Mouse (Mus musculus): Measurements from ENCODE around the gene Sdhb. TPM values are rescaled to one million over a fixed set of nuclear protein-coding genes. Genes with fewer than 3 reads are reported as not detected.
A peak's percentile ranks its signal among the peaks of the same experiment; 100 is the strongest.

Gene Sdhb
- polyA plus RNA-seq, 1 experiment from 2014 or later: 428 TPM

DNA sequence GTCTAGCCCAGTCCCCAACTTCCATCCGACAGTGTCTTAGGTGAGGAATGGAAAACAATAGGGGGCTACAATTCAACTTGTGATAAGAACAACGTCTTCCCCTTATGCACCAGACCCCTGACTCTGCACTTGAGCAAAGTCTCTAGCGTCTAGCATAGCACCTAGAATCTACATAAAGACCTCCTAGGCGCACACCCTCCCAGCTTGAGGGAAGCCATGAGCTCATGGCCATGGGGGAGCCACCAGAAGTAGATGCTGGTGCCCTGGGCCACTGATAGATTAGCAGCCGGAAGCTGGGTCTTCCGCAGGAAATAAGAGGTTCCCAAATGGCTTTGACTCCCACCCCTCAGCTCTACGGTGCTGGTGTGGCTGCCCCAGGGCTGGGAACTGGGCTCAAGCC lies 26.5 kb downstream of the Sdhb start:
- H3K27me3 ChIP-seq (ENCODE audit: control insufficient read depth, insufficient read depth, low read length): no peaks in the 10 kb centered on the region
- H3K27ac ChIP-seq (ENCODE audit: low read depth, low read length): no peak overlapping the region
- H3K36me3 ChIP-seq (ENCODE audit: control insufficient read depth, insufficient read depth, low read length): no peaks in the 10 kb centered on the region
- peak overlapping the region; percentile 74 for H3K4me2 ChIP-seq (replicated peaks; ENCODE audit: low read depth, low read length)
- DNase-seq (ENCODE audit: low spot score) (no peak), ATAC-seq (ENCODE audit: low FRiP score) (no peak)
- H3K9me3 ChIP-seq (ENCODE audit: control insufficient read depth, low read length): no peaks in the 10 kb centered on the region
- peak overlapping the region; percentile 92 for H3K9ac ChIP-seq (ENCODE audit: low read depth, low read length)
- no peaks in the 10 kb centered on the region for H3K4me1 ChIP-seq (replicated peaks; ENCODE audit: control insufficient read depth, insufficient read depth, low read length)
- peak overlapping the region; percentile 94 for H3K4me3 ChIP-seq (ENCODE audit: low read depth, low read length)
- 41% methylated on average over 7 of the region's 7 CpGs for WGBS

DNA sequence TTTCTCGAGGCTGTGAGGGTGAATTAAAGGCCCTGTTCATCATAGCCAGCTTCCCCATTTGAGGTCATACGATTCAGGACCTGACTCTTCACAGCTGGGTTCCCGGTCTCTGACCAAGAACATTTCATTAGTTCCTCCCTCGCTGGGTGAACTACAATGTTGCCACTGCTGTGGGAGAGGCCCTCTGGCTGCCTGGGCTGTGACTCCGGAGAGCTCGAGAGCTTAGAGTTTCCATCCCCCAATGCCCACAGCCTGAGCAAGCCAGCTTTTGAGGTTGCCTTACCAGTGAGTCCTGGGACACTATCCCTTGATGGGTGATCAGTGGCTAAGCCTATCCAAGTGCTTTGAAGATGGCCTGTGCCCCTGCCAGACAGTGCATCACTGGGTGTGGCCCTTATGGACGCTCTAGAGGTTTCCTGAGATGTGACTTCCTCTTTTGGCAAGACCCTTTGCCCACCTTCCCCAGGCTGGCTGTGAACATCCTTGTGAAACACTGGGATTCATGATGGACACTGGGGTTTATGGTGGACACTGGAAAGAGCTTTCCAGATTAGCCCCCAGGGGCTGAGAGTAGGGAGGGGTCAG lies 27.8 kb downstream of the Sdhb start:
- WGBS: 75% methylated on average over 7 of the region's 7 CpGs
- H3K4me2 ChIP-seq (replicated peaks; ENCODE audit: low read depth, low read length): no peak overlapping the region
- no peak overlapping the region for H3K9ac ChIP-seq (ENCODE audit: low read depth, low read length)
- H3K36me3 ChIP-seq (ENCODE audit: control insufficient read depth, insufficient read depth, low read length): no peaks in the 10 kb centered on the region; the same call in 1 of the 2 replicates
- no peak for ATAC-seq (ENCODE audit: low FRiP score)
- no peak for DNase-seq (ENCODE audit: low spot score)
- no peaks in the 10 kb centered on the region for H3K4me1 ChIP-seq (replicated peaks; ENCODE audit: control insufficient read depth, insufficient read depth, low read length)
- H3K4me3 ChIP-seq (ENCODE audit: low read depth, low read length): no peak overlapping the region
- H3K27me3 ChIP-seq (ENCODE audit: control insufficient read depth, insufficient read depth, low read length): no peaks in the 10 kb centered on the region
- no peaks in the 10 kb centered on the region for H3K9me3 ChIP-seq (ENCODE audit: control insufficient read depth, low read length)
- H3K27ac ChIP-seq (ENCODE audit: low read depth, low read length): no peak overlapping the region

GRCm38 (mm10) chr4:140989447-140989846 lies 28.4 kb downstream of the Sdhb start:
- Histone ChIP-seq H3K9ac (ENCODE audit: low read depth, low read length) (no peak overlapping the region), H3K9me3 (ENCODE audit: control insufficient read depth, low read length) (no peaks in the 10 kb centered on the region), H3K4me3 (ENCODE audit: low read depth, low read length) (no peak overlapping the region), H3K4me1 (replicated peaks; ENCODE audit: control insufficient read depth, insufficient read depth, low read length) (no peaks in the 10 kb centered on the region), H3K27ac (ENCODE audit: low read depth, low read length) (no peak overlapping the region), H3K4me2 (replicated peaks; ENCODE audit: low read depth, low read length) (no peak overlapping the region), H3K36me3 (ENCODE audit: control insufficient read depth, insufficient read depth, low read length) (no peaks in the 10 kb centered on the region; the same call in 1 of the 2 replicates), H3K27me3 (ENCODE audit: control insufficient read depth, insufficient read depth, low read length) (no peaks in the 10 kb centered on the region)
- 91% methylated on average over 14 of the region's 14 CpGs for WGBS
- ATAC-seq (ENCODE audit: low FRiP score) (no peak), DNase-seq (ENCODE audit: low spot score) (no peak)

DNA sequence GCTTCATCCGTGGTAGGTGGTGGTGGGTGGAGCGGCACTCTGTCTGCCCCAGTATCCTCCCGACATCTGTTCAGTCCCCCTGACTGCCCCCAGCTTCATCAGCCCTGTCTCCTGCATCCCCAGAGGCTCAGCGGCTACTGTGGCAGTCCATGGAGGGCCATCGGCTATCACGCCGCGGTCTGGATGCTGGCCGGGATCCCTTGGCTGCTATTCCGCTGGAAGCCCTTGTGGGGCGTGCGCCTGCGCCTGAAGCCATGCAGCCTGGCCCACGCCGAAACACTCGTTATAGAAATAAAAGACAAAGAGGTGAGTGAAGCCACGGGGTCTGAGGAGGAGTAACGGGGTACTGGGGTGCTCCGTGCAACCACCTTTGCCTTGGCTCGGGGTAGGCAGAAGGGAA lies 31.2 kb downstream of the Sdhb start:
- Histone ChIP-seq H3K4me1 (replicated peaks; ENCODE audit: control insufficient read depth, insufficient read depth, low read length) (no peaks in the 10 kb centered on the region), H3K4me2 (replicated peaks; ENCODE audit: low read depth, low read length) (no peak overlapping the region), H3K27me3 (ENCODE audit: control insufficient read depth, insufficient read depth, low read length) (no peaks in the 10 kb centered on the region), H3K36me3 (ENCODE audit: control insufficient read depth, insufficient read depth, low read length) (peaks cover 10% of the 10 kb centered on the region), H3K9ac (ENCODE audit: low read depth, low read length) (no peak overlapping the region), H3K4me3 (ENCODE audit: low read depth, low read length) (no peak overlapping the region), H3K27ac (ENCODE audit: low read depth, low read length) (no peak overlapping the region), H3K9me3 (ENCODE audit: control insufficient read depth, low read length) (no peaks in the 10 kb centered on the region)
- no peak for ATAC-seq (ENCODE audit: low FRiP score)
- 82% methylated on average over 20 of the region's 20 CpGs for WGBS
- DNase-seq (ENCODE audit: low spot score): no peak

GRCm38 (mm10) chr4:140993846-140994245 lies 32.8 kb downstream of the Sdhb start:
- H3K4me3 ChIP-seq (ENCODE audit: low read depth, low read length): no peak overlapping the region
- H3K9ac ChIP-seq (ENCODE audit: low read depth, low read length): no peak overlapping the region
- H3K36me3 ChIP-seq (ENCODE audit: control insufficient read depth, insufficient read depth, low read length): peaks cover 13% of the 10 kb centered on the region
- H3K27me3 ChIP-seq (ENCODE audit: control insufficient read depth, insufficient read depth, low read length): no peaks in the 10 kb centered on the region
- DNase-seq (ENCODE audit: low spot score) (no peak), ATAC-seq (ENCODE audit: low FRiP score) (no peak)
- H3K4me2 ChIP-seq (replicated peaks; ENCODE audit: low read depth, low read length): no peak overlapping the region
- H3K4me1 ChIP-seq (replicated peaks; ENCODE audit: control insufficient read depth, insufficient read depth, low read length): no peaks in the 10 kb centered on the region
- no peak overlapping the region for H3K27ac ChIP-seq (ENCODE audit: low read depth, low read length)
- no peaks in the 10 kb centered on the region for H3K9me3 ChIP-seq (ENCODE audit: control insufficient read depth, low read length)
- 87% methylated on average over 8 of the region's 8 CpGs for WGBS

DNA sequence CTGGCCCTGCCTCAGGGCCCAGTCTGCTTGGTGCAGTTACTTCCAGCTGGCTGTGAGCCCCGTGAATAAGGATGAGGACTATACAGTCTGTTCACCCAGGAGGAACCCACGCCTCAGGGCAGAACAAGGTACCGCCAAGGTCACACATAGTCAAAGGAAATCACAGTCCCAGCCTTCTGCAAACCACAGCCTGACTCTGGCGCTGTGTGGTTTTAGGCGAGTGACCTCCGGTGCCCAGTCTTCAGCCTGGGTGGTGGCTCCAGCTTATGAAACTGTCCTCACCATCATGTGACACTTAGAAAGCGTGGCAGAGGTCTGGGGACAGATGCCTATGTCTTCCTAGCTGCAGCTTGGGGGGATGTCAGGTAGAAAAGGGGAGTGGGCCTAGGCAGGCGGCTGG lies 34.8 kb downstream of the Sdhb start:
- Histone ChIP-seq H3K27me3 (ENCODE audit: control insufficient read depth, insufficient read depth, low read length) (no peaks in the 10 kb centered on the region), H3K4me2 (replicated peaks; ENCODE audit: low read depth, low read length) (no peak overlapping the region), H3K4me3 (ENCODE audit: low read depth, low read length) (no peak overlapping the region), H3K27ac (ENCODE audit: low read depth, low read length) (no peak overlapping the region), H3K9me3 (ENCODE audit: control insufficient read depth, low read length) (no peaks in the 10 kb centered on the region), H3K36me3 (ENCODE audit: control insufficient read depth, insufficient read depth, low read length) (peaks cover 19% of the 10 kb centered on the region), H3K4me1 (replicated peaks; ENCODE audit: control insufficient read depth, insufficient read depth, low read length) (no peaks in the 10 kb centered on the region), H3K9ac (ENCODE audit: low read depth, low read length) (no peak overlapping the region)
- no peak for DNase-seq (ENCODE audit: low spot score)
- ATAC-seq (ENCODE audit: low FRiP score): no peak
- WGBS: 94% methylated on average over 8 of the region's 8 CpGs

GRCm38 (mm10) chr4:140996812-140997211 lies 35.8 kb downstream of the Sdhb start:
- 93% methylated on average over 9 of the region's 9 CpGs for WGBS
- ATAC-seq (ENCODE audit: low FRiP score) (no peak), DNase-seq (ENCODE audit: low spot score) (no peak)
- H3K4me3 ChIP-seq (ENCODE audit: low read depth, low read length): no peak overlapping the region
- no peaks in the 10 kb centered on the region for H3K4me1 ChIP-seq (replicated peaks; ENCODE audit: control insufficient read depth, insufficient read depth, low read length)
- no peaks in the 10 kb centered on the region for H3K27me3 ChIP-seq (ENCODE audit: control insufficient read depth, insufficient read depth, low read length)
- no peak overlapping the region for H3K27ac ChIP-seq (ENCODE audit: low read depth, low read length)
- no peak overlapping the region for H3K4me2 ChIP-seq (replicated peaks; ENCODE audit: low read depth, low read length)
- no peaks in the 10 kb centered on the region for H3K9me3 ChIP-seq (ENCODE audit: control insufficient read depth, low read length)
- H3K9ac ChIP-seq (ENCODE audit: low read depth, low read length): no peak overlapping the region
- H3K36me3 ChIP-seq (ENCODE audit: control insufficient read depth, insufficient read depth, low read length): peaks cover 19% of the 10 kb centered on the region

GRCm38 (mm10) chr4:141005983-141006382 lies 45.0 kb downstream of the Sdhb start:
- Histone ChIP-seq H3K27me3 (ENCODE audit: control insufficient read depth, insufficient read depth, low read length) (no peaks in the 10 kb centered on the region), H3K4me2 (replicated peaks; ENCODE audit: low read depth, low read length) (no peak overlapping the region), H3K9me3 (ENCODE audit: control insufficient read depth, low read length) (no peaks in the 10 kb centered on the region), H3K27ac (ENCODE audit: low read depth, low read length) (no peak overlapping the region), H3K36me3 (ENCODE audit: control insufficient read depth, insufficient read depth, low read length) (peaks cover 21% of the 10 kb centered on the region), H3K4me1 (replicated peaks; ENCODE audit: control insufficient read depth, insufficient read depth, low read length) (no peaks in the 10 kb centered on the region), H3K9ac (ENCODE audit: low read depth, low read length) (no peak overlapping the region), H3K4me3 (ENCODE audit: low read depth, low read length) (no peak overlapping the region)
- ATAC-seq (ENCODE audit: low FRiP score) (no peak), DNase-seq (ENCODE audit: low spot score) (peak; percentile 32)
- WGBS: 82% methylated on average over 13 of the region's 13 CpGs

DNA sequence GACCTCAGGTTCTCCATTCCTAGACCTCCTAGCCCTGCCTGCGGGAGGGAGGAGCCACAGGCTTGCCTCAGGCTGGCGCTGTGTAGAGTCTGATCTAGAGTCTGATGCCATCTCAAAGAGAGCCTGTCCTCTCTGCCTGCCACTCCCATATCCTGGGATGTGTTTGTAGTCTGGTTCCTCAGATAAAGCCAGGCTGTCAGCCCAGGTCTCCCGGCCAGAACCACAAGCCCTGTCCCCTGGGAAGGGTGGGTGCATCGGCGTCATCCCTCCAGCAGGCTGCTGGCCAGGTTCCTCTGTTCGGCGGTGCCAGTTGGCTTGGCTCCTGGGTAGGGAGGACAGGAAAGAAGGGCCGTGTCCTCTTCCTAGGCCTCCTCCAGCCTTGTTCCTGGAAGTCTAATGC lies 47.0 kb downstream of the Sdhb start:
- DNase-seq (ENCODE audit: low spot score) (no peak), ATAC-seq (ENCODE audit: low FRiP score) (no peak)
- H3K27me3 ChIP-seq (ENCODE audit: control insufficient read depth, insufficient read depth, low read length): no peaks in the 10 kb centered on the region
- 88% methylated on average over 8 of the region's 8 CpGs for WGBS
- no peak overlapping the region for H3K4me3 ChIP-seq (ENCODE audit: low read depth, low read length)
- no peak overlapping the region for H3K27ac ChIP-seq (ENCODE audit: low read depth, low read length)
- H3K36me3 ChIP-seq (ENCODE audit: control insufficient read depth, insufficient read depth, low read length): peaks cover 21% of the 10 kb centered on the region
- H3K4me2 ChIP-seq (replicated peaks; ENCODE audit: low read depth, low read length): no peak overlapping the region
- no peaks in the 10 kb centered on the region for H3K9me3 ChIP-seq (ENCODE audit: control insufficient read depth, low read length)
- H3K9ac ChIP-seq (ENCODE audit: low read depth, low read length): no peak overlapping the region
- peaks cover 3% of the 10 kb centered on the region; the same call in 1 of the 2 replicates for H3K4me1 ChIP-seq (replicated peaks; ENCODE audit: control insufficient read depth, insufficient read depth, low read length)

Measured in hindbrain, embryonic 11.5 days (tissue).